Mouse (Mus musculus): ENCODE results near the gene Adora2b.

Adora2b gene

DNA sequence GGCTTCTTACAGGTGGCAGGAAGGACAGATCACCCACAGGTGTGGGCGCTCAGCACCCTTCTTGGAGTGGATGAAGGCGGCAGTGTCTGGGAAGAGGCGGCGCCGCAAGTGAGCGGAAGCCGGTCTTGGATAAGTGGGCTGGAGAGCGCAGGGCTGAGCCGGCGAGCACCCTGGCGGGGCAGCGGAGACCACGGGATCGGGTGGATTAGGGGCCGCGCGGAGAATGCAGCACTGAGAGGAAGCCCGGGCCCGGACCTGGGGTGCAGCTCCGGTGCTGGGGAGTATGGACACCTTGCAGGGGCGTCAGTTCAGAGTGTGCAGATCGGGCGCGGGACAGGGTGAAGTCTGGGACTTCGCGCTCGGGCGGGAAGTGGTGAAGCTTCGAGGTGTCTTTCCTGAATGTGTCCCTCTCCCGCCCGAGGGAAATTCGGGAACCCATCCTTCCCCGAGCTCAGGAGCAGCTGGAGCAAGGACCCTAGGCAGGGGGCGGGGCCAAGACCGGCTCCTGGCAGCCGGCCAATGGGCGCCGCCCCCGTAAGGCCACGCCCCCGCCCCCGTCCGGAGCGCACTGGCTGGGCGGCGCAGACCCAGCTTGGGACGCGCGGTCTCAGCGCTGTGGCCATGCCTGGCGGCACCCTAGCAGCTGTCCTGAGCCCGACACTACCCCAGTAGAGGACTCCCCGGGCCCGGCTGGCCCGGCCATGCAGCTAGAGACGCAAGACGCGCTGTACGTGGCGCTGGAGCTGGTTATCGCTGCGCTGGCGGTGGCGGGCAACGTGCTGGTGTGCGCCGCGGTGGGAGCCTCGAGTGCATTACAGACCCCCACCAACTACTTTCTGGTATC is at the start of gene Adora2b:
Gene Adora2b, plus strand, starts transcription at position 584 of the 844 bp plus-strand sequence.
- DNase-seq (ENCODE audit: low spot score): peak; percentile 6

DNA sequence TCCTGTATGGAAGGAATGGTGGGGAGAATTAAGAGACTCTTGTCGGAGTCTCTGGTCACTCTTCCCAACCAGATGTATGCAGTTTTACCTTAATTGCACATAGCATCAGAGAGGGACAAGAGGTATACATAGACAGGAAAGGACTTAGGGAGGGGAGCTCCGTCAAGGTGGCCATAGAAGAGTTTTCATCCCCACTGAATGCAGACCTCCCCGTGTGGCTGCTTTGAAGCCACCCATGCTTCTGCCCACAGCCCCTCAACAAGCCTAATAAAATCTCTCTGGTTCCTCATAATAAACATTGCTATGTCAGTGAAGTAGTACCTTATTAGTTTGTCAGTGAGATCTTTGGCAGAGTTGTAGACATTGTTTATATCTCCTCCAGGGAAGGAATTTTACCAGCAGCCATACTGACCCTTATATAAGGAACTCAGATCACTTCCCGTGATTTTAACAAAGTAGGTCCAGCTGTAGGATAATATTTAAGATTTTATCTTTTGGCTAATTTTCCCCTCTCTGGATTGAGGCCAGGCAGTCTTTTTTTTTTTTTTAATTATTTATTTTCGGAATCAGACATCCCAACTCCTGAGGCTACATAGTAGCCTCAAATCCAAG is 47.8 kb upstream of the Adora2b start:
- no peak for DNase-seq (ENCODE audit: low spot score)

DNA sequence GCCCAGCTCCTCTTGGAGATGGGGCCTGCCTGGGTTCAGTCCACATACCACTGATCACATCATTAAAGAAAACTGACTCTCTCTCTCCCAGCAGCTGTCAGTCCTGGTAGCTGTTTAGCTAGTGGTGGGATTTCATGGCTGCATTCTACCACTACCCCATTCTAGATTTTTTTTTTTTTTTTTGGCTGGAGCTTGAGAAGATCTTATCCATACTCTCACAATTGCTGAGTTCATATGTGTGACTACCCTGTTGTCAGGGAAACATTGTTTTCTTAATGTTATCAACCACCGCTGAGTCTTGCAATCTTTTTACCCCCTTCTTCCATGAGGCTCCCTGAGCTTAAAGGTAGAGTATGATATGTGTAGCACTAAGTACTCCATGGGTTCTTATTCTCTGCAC is 46.1 kb upstream of the Adora2b start:
- DNase-seq (ENCODE audit: low spot score): no peak

DNA sequence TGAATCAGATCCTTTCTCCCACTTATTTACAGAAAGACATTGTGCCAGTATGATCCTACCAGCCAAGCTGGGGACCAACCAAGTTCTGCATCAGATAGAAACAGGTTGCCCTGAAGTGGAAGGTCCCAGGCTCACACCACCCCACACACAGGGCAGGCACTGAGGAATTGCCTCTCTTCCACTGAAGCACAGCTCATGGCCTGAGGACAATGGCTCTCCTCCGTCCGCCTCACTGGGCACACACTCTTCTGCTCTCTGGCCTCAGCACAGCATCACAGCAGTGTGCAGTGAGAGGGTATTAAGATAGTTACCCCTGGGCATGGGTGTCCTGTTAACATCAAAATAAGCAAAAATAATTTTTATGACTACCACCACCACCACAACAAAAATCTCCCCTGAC is 39.7 kb upstream of the Adora2b start:
- DNase-seq (ENCODE audit: low spot score): no peak

DNA sequence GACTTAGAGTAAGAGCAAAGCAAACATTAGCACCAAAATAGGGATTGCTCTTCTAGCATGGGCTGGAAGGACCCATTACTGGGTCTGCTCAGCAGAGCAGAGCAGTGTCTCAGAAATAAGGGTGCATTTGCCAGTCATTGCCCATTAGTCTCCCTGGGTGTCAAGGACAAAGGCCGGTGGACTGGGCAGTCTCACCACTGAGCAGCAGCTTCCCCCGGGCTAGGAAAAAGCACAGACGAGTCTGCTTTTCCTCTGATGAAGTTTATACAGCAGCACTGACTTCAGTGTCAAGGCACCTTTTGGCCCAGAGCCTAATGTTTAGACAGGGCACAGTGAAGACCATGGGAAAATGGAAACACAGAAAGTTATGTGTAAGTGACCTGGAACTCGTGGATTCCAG is 38.9 kb upstream of the Adora2b start:
- no peak for DNase-seq (ENCODE audit: low spot score)

DNA sequence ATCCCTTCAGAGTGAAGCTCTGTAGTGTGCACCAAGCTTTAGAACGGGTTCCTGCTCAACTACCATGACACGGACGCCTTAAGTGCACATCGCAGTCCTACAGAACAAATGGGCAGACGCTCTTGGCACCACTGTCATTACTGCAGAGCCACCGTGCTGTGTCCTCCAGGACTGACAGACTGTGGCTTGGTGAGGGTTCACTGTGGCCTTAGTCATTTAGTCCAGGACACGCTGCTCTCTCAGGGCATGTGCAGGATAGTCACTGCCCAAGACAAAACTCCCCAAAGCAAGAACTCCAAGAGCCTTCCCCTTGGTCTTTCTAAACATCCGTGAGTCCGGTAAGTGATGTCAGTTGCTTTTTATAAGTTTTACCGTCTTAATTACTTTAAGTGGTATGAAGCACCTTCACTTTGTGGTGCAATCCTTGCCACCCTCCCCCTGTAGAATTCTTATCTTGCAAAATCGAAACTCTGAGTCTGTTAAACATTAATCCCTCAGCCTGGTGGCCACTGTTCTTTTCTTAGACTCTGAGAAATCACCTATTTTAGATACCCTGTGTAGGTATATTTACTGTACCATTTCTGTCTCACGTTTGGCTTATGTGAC is 35.3 kb upstream of the Adora2b start:
- no peak for DNase-seq (ENCODE audit: low spot score)

DNA sequence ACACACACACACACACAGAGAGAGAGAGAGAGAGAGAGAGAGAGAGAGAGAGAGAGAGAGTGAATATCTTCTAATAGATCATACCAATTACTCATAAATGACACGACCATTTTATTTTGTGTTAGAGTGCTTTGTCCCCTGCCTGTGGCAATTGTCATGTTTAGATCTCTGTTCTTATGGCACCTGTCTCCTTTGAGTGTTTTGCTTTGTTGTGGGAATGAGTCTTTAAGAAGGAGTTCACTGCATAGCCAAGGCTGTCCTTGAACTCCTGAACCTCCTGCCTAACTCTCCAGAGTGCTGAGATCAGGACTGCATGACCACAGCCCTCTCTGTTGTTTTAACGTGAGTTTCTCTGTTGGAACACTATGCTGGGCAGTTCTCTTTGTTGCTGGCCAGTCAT is 33.7 kb upstream of the Adora2b start:
- DNase-seq (ENCODE audit: low spot score): no peak

DNA sequence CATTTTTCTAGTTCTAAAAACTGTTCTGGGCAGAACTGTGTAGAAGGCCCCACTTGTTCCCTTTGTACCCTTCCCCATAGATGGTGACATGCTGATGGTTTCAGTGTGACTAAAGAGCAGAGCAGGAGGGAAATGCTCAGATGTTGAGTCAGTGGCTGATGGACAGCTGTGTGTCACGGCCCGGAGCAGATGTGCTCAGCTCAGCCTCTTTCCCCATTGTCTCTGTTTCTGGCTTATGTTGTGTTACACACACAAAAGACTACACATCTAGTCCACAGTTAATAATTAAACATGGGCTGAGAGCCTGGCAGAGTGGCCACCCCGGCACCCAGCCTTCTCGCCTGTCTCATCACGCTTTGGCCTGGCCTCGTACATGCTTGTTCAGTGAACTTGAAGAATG is 31.0 kb upstream of the Adora2b start:
- DNase-seq (ENCODE audit: low spot score): no peak

DNA sequence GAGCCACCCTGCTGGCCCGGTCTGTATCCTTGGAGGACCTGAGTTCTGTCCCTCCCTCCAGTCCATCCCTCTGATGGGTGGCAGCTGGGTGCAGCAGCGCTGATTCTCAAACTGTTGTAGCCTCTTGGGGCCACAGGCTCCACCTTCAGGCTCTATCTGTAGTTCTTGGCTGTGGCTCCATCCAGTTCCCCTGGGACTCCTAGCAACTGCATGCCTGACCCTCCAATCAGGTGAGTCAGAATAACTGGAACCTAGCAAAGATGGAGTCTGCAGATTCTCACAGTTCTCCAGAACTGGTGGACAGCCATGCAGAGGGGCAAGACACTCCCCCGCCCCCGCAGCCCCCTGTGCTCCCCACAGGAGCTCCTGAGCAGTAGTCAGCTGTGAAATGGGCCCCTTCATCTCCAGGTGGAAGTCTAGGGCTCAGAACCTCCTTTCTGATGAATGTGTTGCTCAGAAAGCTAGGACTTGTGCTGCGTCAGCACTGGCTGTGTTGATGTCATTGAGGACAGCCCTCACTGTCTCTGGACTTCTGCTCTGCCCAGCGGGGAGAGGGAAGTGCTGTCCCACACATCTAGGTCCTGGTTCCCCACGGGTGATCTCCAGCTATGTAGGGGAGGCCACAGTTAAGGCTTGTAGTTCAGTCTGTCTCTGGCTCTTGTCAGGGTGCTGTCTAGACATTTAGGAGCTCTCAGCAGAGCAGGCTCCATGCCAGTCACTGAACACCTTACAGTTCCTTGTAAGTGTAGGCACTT is 27.9 kb upstream of the Adora2b start:
- no peak for DNase-seq (ENCODE audit: low spot score)

DNA sequence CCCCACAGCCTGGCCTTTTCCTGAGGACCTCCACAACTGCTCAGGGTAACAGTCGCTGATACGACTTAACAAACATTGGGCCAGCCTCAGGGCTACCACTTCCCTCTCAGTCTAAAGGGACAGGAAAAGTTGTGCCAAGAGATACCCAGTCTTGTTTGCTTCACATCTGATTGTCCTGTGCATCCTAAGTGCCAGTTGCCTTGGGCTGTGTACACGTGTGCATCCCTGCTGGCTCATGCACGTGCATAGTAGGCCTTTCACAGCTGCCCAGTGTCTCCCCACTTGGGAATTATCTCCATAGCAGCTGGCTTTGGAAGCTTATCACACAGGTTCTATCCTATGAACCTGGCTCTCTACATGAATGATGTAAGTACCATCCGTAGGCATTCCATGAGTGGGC is 25.4 kb upstream of the Adora2b start:
- no peak for DNase-seq (ENCODE audit: low spot score)

DNA sequence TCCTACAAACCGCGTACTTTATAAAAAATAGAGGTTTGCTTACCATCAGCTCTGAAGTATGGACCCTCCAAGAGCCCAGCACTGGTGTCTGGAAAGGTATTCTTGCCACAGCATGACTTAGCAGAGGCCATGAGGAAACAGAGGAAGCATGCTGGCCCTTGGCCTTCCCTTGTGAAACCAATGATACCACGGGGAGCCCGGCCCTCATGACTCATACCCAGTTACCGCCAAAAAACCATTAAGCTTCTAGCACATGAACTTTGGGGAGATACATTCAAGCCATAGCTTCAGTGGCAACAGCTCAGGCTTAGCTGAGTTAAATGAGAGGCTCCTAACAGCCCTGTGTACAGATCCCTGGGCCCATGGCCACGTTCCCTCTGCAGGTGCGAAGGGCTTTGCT is 24.8 kb upstream of the Adora2b start:
- DNase-seq (ENCODE audit: low spot score): no peak

DNA sequence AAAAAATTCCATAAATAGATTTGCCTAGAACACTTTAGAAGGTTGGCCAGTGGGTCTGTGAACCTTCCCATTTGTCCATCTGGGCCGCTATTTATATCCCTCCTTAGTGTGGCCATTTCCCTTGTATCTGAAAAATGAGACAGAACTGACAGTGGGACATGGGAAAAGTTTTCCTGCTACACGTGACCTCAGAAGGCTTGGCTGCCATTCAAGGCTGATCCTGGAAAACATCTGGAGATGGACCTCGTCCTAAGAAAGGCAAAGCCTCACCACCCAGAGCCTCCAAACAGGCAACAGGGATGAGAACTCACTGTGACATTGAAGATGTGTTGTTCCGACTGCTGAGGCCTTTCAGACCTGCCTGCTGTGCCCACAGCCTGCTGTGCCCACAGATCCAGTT is 24.0 kb upstream of the Adora2b start:
- DNase-seq (ENCODE audit: low spot score): no peak

DNA sequence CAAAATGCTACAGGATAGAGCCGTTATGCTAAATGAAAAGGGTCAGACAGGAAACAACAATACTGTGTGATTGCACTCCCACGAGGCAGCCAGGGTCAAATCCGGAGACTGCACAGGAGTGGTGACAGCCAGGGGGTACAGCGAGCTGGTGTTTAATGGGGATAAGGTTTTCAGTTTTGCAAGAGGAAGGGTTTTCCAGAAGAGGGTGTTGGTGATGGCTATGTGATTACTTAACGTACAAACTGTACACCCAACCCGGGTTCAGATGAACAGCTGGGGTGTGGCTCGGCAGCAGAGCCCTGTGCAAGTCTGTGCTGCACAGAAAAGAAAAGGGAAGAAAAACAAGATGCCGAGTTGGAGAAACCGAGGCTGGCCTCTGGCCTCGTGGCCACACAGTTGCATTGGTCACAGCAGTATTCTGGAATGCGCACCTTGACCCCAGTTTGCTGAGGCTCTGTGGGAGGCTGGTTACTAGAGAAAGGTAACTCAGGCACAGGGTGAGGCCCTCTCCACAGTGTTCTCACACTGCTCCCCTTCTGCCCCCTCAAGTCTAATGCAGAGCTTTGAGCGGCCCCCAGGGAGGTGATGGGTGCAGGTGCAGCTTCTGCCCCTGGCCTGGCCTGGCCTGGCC is 8.0 kb upstream of the Adora2b start:
- DNase-seq (ENCODE audit: low spot score): no peak

DNA sequence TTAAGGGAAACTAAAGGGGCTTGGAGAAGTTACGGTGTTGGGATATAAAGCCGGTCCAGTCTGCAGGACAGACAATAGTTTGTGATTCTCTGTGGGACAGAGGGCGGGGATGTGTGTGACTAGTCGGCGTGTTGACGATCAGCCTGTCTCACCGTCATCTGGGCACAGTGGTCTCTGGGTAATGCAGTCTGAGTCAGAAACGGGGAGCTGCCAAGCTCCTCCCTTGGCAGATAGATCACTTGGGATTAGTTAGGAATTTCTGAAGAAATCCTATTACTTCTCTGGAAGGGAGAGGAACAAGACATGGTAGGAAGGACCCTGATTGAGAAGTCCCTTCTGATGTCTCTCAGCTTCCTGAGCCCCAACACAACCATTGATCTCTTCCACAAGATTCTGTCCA is 4.9 kb upstream of the Adora2b start:
- DNase-seq (ENCODE audit: low spot score): no peak

DNA sequence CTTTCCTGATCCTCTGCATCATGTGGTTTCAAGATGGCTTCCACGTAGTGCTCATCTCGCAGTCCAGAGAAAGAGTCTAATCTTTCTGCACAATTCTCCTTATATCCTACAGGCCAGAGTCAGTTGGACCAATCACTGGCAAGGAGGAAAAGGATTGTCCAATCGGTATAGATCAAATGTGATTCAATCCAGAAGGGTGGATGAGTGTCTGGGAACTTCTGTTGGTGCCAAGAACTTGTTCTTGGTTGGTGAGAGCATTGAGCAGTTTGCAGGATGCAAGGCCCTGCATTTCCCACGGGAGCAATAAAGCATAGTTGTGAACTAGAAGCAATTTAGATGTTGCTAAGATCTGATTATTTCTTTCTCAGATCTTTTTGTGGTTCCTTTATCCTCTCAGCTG is 4.3 kb upstream of the Adora2b start:
- no peak for DNase-seq (ENCODE audit: low spot score)

DNA sequence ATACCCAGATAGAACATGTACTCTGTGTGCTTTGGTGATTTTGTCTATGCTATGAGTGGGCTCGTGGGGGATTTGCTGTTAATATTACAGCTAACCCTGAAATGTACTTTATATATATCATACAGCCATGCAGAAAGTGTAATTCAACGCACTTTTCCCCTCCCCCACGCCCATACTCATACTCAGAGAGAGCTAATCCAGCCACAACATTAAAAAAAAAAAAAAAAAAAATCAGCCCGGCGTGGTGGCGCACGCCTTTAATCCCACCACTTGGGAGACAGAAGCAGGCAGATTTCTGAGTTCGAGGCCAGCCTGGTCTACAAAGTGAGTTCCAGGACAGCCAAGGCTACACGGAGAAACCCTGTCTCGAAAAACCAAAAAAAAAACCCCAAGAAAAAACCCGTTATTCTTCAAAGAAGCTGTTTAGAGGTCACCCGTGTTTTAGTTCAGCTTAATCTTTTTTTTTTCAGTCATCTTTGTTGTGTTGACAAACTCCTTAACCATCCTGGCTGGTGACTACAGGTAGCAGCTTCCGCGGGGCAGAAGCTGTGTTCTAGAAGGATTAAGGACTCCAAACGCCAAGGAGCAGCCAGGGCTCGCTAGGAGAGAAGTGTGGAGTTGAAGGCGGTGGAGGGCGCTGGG is 904 bp upstream of the Adora2b start:
- no peak for DNase-seq (ENCODE audit: low spot score)

DNA sequence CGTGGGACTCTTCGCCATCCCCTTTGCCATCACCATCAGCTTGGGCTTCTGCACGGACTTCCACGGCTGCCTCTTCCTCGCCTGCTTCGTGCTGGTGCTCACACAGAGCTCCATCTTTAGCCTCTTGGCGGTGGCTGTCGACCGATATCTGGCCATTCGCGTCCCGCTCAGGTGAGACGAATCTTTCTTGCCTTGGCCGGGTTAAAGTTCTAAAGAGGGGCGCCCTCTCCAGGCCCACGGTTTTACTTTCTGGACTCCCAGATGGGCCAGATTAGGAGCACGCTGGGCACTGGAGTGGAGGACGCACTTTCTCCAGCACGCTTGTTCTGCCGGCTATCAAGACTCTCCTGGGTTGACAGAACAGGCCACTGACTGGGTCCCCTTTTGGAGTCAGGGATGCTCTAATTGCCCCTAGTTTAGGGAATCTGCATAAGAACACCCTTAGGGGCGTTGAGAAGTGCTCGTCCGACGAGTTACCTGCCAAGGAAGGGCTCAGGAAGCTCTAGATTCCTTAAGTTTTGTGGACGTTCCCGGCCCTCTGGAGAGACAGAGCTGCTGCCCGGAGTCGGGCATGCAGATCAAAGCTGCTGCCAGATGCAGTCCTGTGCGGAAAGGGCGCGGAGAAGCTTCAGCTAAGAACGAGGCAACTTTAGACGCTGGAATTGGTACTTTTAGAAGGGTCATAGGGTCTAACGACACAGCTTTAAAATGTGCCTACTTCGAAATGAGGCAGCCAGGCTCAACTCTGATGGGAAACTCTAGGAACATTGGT is 668 bp downstream of the Adora2b start:
- no peak for DNase-seq (ENCODE audit: low spot score)

DNA sequence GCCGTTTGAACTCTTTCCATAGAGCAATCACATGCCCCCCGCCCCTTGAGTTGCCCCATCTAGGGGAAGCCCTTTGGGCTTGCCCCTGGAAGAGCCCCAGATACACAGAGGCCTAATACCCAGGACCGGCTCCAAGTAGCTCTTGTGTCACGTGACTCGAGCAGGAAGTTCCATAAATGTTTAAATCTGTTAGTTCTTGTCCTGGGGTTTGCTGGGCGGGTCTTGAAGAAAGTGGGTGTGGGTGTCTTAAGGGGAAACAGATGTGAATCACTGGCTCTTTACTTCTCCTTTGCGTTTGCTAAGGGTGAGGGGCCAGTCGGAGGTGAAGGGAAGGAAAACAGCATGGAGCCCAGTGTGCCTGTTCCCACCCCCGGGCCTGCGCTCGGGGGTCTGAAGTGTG is 2.3 kb downstream of the Adora2b start:
- no peak for DNase-seq (ENCODE audit: low spot score)

DNA sequence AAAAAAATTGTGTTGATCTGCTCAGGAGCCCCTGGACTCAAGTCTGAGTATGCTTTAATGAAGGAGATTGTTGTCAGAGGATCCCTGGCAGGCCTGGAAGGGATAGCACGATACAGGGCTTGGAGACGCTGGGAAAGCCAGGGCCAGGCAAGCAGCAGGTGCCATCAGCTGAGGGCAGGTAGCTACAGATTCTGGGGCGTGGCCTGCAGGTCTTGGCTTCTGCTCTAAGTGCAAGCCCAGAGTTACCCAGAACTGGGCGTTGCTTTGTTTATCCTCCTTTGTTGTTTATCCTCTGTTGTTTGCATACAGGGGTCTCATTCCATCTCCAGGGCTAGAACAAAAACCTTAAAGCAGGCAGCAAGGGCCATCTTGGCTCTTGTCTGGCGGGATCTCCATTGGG is 4.6 kb downstream of the Adora2b start:
- no peak for DNase-seq (ENCODE audit: low spot score)

DNA sequence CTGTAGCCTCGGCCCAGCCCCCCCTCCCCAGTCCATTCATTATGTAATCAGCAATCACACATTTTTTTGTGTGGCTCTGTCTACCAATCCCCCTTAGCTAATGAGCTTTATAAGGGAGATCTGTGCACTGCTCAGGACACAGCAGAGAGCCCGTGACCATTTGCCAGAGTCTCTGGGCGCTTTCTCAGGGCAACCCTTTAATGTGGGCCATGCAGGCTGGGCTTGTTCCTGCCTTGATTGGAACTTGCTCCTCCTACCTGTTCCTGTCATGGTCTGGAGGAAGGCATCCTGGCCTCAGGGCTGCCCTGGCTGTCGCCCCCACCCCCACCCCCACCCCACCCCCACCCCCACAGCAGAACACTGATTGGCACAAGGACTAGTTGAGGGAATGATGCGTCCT is 10.4 kb downstream of the Adora2b start:
- no peak for DNase-seq (ENCODE audit: low spot score)

DNA sequence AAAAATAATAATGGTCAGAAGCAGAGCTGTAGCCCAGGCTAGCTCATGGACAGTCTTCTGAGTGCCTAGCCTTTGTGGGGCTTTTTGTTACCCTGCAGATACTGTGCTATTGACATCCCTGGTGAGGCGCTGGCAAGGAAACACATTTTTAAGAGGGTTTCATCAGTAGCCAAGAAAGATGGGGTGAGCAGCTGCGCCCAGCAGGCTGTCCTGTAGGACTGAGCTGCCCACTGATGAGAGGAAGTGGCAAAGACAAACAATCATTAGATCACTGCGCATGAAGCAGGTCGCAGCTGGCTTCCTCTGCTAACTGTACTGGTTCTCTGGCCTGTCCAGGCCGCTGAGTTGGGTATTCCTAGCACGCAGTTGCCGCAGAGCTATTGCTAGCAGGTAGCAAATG is 14.8 kb downstream of the Adora2b start:
- no peak for DNase-seq (ENCODE audit: low spot score)

All from T-cell, adult 2 months (primary cell).